Mouse (Mus musculus): Measurements from ENCODE around the gene Sox30. TPM values are rescaled to one million over a fixed set of nuclear protein-coding genes. Genes with fewer than 3 reads are reported as not detected.

Sox30 gene
- total RNA-seq (2023), result not detected

GRCm38 (mm10) chr11:45979946-45980892, at the start of gene Sox30:
Gene Sox30, plus strand, starts transcription at chr11:45980310.

GRCm38 (mm10) chr11:45944643-45945156, 35.4 kb upstream of the Sox30 start, which contains the start of gene Lsm11:
Gene Lsm11, minus strand, starts transcription at chr11:45944935.

DNA sequence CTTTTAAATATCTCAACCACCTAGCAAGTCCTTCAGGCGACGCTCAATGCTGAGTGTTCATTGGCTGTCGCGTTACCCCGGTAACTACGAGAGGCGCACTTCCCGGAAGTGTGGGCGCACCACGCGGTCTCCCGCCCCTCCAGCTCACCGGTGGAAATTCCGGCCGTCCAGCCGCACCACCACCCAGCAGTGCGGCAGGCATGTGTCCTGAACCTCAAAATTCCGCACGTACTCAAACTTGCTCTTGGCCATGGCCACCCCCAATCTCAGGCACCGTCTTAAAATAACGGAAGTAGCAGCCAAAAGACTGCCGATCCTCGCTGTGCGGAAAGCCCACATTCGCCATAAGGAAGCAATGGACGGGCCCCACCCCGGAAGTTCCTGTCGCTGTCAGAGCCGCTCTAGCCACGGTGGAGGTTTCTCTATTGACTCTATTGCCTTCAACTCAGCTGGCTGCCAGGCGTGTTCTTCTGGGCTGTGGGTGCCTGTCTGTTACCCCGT, 24.9 kb upstream of the Sox30 start, which contains the start of gene Thg1l:
Thg1l (minus strand) TSS at position 368 of the 501 bp plus-strand sequence.

GRCm38 (mm10) chr11:46052105-46052659, 72.1 kb downstream of the Sox30 start, which contains the start of gene Gm12166:
Gene Gm12166, minus strand, starts transcription at chr11:46052321.

GRCm38 (mm10) chr11:46055896-46056769, 76.0 kb downstream of the Sox30 start, which contains the start of gene Adam19:
Gene Adam19, plus strand, starts transcription at chr11:46055992.

Other genes with a start within 250 kb of the Sox30 start
- 100 to 1,000 TPM; 135 to 136 TPM for gene Clint1, start 128.3 kb upstream of the Sox30 start, total RNA-seq (2023)
- 1 to 10 TPM; 4.0 to 4.2 TPM for gene Lsm11, start 35.4 kb upstream of the Sox30 start, total RNA-seq (2023)
- 1 to 10 TPM; 4.2 to 5.1 TPM for gene Thg1l, start 24.8 kb upstream of the Sox30 start, total RNA-seq (2023)
- gene Gm12166, start 72.0 kb downstream of the Sox30 start, total RNA-seq (2023), result 1 to 10 TPM; 2.0 to 4.4 TPM
- gene Adam19, start 75.7 kb downstream of the Sox30 start, total RNA-seq (2023), result 100 to 1,000 TPM; 107 to 132 TPM
- gene Nipal4, start 186.2 kb downstream of the Sox30 start, total RNA-seq (2023), result not detected